Mouse (Mus musculus) liver, adult 2 months (tissue): ENCODE data around the gene C2cd4a.

Source experiments
- CTCF ChIP-seq: fragments of 200-500 bp; IDR thresholded peaks from 2 replicates; pipeline ENCODE4 v1.5.1; 2011; ENCODE audit warnings: low read depth, low read length, control low read depth
- POLR2A ChIP-seq: fragments of 200-500 bp; IDR thresholded peaks from 2 replicates; pipeline ENCODE4 v1.6.1; 2011; ENCODE audit warnings: low read length, control low read depth; ENCODE audit not compliant: insufficient read depth; ENCODE audit errors: extremely low read depth

- TF ChIP-seq CTCF (no peak), POLR2A (no peak)
Measured at GRCm38 (mm10) chr9:67860273-67860672, 28.1 kb upstream of the C2cd4a start.
